Mouse (Mus musculus) testis, postnatal 10 days (tissue): ENCODE data around the gene Glyr1.

Source experiments
- DNase-seq: peaks from one replicate; pipeline ENCODE4 v3.0.0; 2021; ENCODE audit warnings: low spot score

Gene Glyr1

GRCm38 (mm10) chr16:5049774-5050234 is at the start of gene Glyr1, which contains the start of gene Ubn1:
Gene Glyr1 (minus strand): TSS chr16:5049863.
Gene Ubn1 (plus strand): TSS chr16:5050057.
- DNase-seq, result peak; percentile 99

- DNase-seq, result no peak
Measured at GRCm38 (mm10) chr16:5096504-5096903, 46.8 kb upstream of the Glyr1 start.

- DNase-seq, result no peak
Measured at GRCm38 (mm10) chr16:5093285-5093684, 43.6 kb upstream of the Glyr1 start.

GRCm38 (mm10) chr16:5089021-5089420 is 39.4 kb upstream of the Glyr1 start:
- DNase-seq, result no peak

- no peak for DNase-seq
Measured at GRCm38 (mm10) chr16:5086179-5086578, 36.5 kb upstream of the Glyr1 start.

- DNase-seq, result no peak
Measured at GRCm38 (mm10) chr16:5085196-5085595, 35.5 kb upstream of the Glyr1 start.

- no peak for DNase-seq
Measured at GRCm38 (mm10) chr16:5074341-5074740, 24.7 kb upstream of the Glyr1 start.

GRCm38 (mm10) chr16:5071974-5072373 is 22.3 kb upstream of the Glyr1 start:
- no peak for DNase-seq

GRCm38 (mm10) chr16:5070321-5070720 is 20.7 kb upstream of the Glyr1 start:
- no peak for DNase-seq

GRCm38 (mm10) chr16:5063472-5063871 is 13.8 kb upstream of the Glyr1 start:
- DNase-seq, result no peak

- no peak for DNase-seq
Measured at GRCm38 (mm10) chr16:5058114-5058513, 8.5 kb upstream of the Glyr1 start.

- peak; percentile 81 for DNase-seq
Measured at GRCm38 (mm10) chr16:5050251-5051110, 818 bp upstream of the Glyr1 start.

GRCm38 (mm10) chr16:5049182-5049773 is 385 bp downstream of the Glyr1 start:
- DNase-seq, result no peak

- DNase-seq, result no peak
Measured at GRCm38 (mm10) chr16:5045322-5045721, 4.3 kb downstream of the Glyr1 start.

- DNase-seq, result no peak
Measured at GRCm38 (mm10) chr16:5036649-5037234, 12.9 kb downstream of the Glyr1 start.

GRCm38 (mm10) chr16:5035591-5035990 is 14.1 kb downstream of the Glyr1 start:
- no peak for DNase-seq

- DNase-seq, result no peak
Measured at GRCm38 (mm10) chr16:5029847-5030246, 19.8 kb downstream of the Glyr1 start.

- no peak for DNase-seq
Measured at GRCm38 (mm10) chr16:5024021-5024420, 25.6 kb downstream of the Glyr1 start.

GRCm38 (mm10) chr16:5014578-5014977 is 35.1 kb downstream of the Glyr1 start:
- no peak for DNase-seq

- DNase-seq, result peak; percentile 98
Measured at GRCm38 (mm10) chr16:5013054-5013838, 36.4 kb downstream of the Glyr1 start, which contains the start of gene Rogdi. Gene Rogdi (minus strand): TSS chr16:5013553.

GRCm38 (mm10) chr16:5012036-5013005 is 37.3 kb downstream of the Glyr1 start:
- no peak for DNase-seq
